Mouse (Mus musculus) liver, adult 2 months (tissue): Measurements from ENCODE around the gene 0610010F05Rik.

Experiments used
- CTCF ChIP-seq: fragments of 200-500 bp; IDR thresholded peaks from 2 replicates; pipeline ENCODE4 v1.5.1; 2011; ENCODE audit warnings: low read depth, low read length, control low read depth
- POLR2A ChIP-seq: fragments of 200-500 bp; IDR thresholded peaks from 2 replicates; pipeline ENCODE4 v1.6.1; 2011; ENCODE audit warnings: low read length, control low read depth; ENCODE audit not compliant: insufficient read depth; ENCODE audit errors: extremely low read depth

DNA sequence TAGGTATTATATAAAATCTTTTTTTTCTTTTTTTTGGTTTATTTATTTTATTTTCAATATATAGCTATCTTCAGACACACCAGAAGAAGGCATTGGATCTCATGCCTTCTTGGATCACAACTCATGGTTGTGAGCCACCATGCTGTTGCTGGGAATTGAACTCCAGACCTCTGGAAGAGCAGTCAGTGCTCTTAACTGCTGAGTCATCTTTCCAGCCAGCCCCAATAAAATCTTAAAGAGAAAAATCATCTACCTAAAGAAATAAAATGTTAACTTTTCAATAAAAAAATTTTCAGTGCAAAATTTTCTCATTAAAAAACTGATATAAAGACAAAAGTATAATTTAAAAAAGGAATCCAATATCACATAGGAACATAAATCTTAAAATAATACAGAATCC is 30.8 kb upstream of the 0610010F05Rik start:
- TF ChIP-seq POLR2A, result no peak
- no peak for TF ChIP-seq CTCF
